Mouse (Mus musculus): ENCODE results near the gene Cacng4. TPM values are rescaled to one million over a fixed set of nuclear protein-coding genes. Genes with fewer than 3 reads are reported as not detected.

Cacng4 gene
- polyA plus RNA-seq, 1 experiment = not detected

DNA sequence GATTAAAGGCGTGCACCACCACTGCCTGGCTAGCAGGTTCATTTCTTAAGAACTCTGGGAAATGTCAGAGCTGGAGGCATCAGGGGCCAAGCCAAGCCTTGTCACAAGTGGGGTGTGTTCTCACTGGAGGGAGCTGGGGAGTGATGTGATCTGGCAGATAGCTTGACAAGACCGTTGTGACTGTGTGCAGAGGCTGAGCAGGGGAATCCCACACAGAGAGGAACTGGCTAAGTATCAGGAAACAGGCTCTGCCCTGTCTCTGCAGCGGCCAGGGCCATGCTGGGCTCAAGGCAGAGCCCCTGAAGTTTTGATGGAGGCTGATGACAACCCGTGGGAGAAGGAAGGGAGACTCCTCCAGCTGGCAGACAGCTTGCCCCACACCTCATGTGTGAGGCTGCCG is 11.8 kb downstream of the Cacng4 start:
- H3K4me3 ChIP-seq (replicated peaks) = no peak overlapping the region
- peaks cover 10% of the 10 kb centered on the region for H3K9me3 ChIP-seq (ENCODE audit: control insufficient read depth, low read length)
- H3K36me3 ChIP-seq (ENCODE audit: control insufficient read depth) = no peaks in the 10 kb centered on the region
- no peaks in the 10 kb centered on the region for H3K27me3 ChIP-seq (ENCODE audit: control insufficient read depth)
- H3K4me1 ChIP-seq (ENCODE audit: control insufficient read depth) = no peaks in the 10 kb centered on the region
- TF ChIP-seq GATA1 (IDR thresholded peaks at IDR 0.05; ENCODE audit: low read length) (no peak), TAL1 (IDR thresholded peaks at IDR 0.05; ENCODE audit: low read length) (no peak)

DNA sequence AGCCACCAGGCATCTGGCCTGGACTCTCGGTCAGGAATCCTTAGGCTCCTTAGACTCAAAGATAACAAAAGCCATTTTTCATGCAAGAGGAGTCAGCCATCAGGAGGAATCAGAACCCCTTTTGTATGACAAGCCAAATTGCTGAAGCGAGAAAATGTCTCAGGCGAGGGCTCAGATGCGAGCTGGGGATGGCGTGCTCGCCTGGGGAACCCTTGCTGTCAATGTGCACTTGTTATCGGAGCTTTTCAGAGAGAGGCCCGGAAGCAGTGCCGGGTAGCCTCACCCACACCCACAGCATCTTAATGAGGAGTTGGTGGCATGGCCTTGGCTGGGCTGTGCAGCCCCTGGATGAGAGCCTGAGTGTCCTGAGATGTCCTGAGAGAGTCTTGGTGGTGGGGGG is 15.5 kb downstream of the Cacng4 start:
- Histone ChIP-seq H3K4me1 (ENCODE audit: control insufficient read depth) (no peaks in the 10 kb centered on the region), H3K4me3 (replicated peaks) (no peak overlapping the region), H3K9me3 (ENCODE audit: control insufficient read depth, low read length) (peaks cover 1% of the 10 kb centered on the region), H3K27me3 (ENCODE audit: control insufficient read depth) (no peaks in the 10 kb centered on the region), H3K36me3 (ENCODE audit: control insufficient read depth) (no peaks in the 10 kb centered on the region)
- TF ChIP-seq TAL1 (IDR thresholded peaks at IDR 0.05; ENCODE audit: low read length) = no peak
- TF ChIP-seq GATA1 (IDR thresholded peaks at IDR 0.05; ENCODE audit: low read length) = no peak

DNA sequence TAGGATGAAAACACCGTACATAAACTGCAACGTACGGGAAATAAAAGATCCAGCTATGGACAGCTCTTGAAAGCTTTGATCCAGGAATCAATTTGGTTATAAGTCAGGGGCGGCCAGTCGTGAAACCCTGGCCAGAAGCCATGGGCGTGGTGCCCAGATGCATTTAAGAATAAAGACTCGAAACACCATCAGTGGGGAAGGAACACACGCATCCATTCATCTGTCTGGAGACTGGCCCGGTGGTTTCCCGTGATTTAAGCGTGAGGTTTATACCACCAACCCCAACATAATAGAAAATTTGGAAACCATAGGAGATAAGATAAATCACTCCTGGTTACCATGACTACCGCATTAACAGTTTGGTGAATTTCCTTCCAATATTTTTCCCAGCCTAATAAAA is 16.9 kb downstream of the Cacng4 start:
- no peaks in the 10 kb centered on the region for H3K4me1 ChIP-seq (ENCODE audit: control insufficient read depth)
- TF ChIP-seq TAL1 (IDR thresholded peaks at IDR 0.05; ENCODE audit: low read length) (no peak), GATA1 (IDR thresholded peaks at IDR 0.05; ENCODE audit: low read length) (no peak)
- no peaks in the 10 kb centered on the region for H3K27me3 ChIP-seq (ENCODE audit: control insufficient read depth)
- no peak overlapping the region for H3K4me3 ChIP-seq (replicated peaks)
- H3K36me3 ChIP-seq (ENCODE audit: control insufficient read depth) = no peaks in the 10 kb centered on the region
- no peaks in the 10 kb centered on the region for H3K9me3 ChIP-seq (ENCODE audit: control insufficient read depth, low read length)

DNA sequence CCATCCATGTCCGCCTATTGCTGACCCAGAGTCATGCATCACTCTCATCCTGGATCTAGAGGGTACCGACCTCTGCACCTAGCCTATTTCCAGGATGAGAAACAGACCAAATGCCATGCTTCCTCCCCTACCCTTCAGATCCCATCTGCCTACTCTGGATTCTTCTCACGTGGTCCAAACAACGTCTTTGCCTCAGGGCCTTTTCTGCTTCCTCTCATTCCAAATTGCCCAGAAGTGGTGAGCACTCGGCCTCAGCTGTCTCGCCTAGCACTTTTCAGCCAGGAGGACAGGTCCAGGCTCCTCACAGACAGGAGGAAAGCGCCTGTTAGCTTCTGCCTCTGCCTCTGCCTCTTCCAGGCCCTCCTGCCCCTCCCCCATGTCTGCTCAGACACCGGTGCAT is 21.0 kb downstream of the Cacng4 start:
- Histone ChIP-seq H3K9me3 (ENCODE audit: control insufficient read depth, low read length) (no peaks in the 10 kb centered on the region), H3K27me3 (ENCODE audit: control insufficient read depth) (no peaks in the 10 kb centered on the region), H3K4me1 (ENCODE audit: control insufficient read depth) (no peaks in the 10 kb centered on the region), H3K4me3 (replicated peaks) (no peak overlapping the region), H3K36me3 (ENCODE audit: control insufficient read depth) (no peaks in the 10 kb centered on the region)
- TF ChIP-seq TAL1 (IDR thresholded peaks at IDR 0.05; ENCODE audit: low read length) = no peak
- no peak for TF ChIP-seq GATA1 (IDR thresholded peaks at IDR 0.05; ENCODE audit: low read length)

DNA sequence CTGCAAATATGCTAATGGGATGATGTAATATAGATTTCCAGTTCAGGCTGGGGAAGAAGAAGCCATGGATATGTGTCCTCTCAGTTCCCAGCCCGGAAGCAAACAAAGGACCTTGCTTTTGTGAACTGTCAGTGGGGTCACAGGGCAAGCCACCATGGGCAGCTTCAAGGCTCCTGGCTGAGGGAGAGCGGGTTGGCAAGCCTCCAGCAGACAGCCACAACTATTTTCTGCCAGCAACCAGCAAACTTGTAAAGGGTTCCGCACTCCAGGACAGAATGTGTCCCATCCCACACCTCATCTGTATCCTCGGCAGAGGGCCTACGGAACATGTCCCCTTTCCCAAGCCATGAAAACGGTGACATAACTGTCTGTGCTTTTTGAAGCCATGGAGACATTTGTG is 22.4 kb downstream of the Cacng4 start:
- no peak for TF ChIP-seq TAL1 (IDR thresholded peaks at IDR 0.05; ENCODE audit: low read length)
- no peak for TF ChIP-seq GATA1 (IDR thresholded peaks at IDR 0.05; ENCODE audit: low read length)
- Histone ChIP-seq H3K36me3 (ENCODE audit: control insufficient read depth) (no peaks in the 10 kb centered on the region), H3K9me3 (ENCODE audit: control insufficient read depth, low read length) (no peaks in the 10 kb centered on the region), H3K4me3 (replicated peaks) (no peak overlapping the region), H3K4me1 (ENCODE audit: control insufficient read depth) (no peaks in the 10 kb centered on the region), H3K27me3 (ENCODE audit: control insufficient read depth) (no peaks in the 10 kb centered on the region)

DNA sequence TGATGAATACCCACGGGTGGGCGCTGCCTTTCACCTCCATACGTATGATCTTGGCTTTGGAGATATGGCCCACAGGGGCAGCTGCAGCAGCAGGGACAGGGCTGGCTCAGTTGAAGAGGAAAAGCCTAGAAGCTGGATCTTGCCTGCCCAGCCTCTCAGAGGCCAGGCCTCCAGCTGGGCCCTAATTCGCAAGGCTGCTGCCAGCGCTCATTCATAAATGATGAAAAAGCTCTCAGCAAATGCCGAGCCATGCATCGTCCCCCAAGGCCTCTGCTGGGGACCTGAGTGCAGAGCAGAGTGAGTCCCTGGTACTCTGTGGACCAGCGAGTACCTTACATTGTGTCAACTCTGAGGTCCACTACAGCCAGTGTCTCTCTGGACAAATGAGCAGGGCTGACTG is 26.0 kb downstream of the Cacng4 start:
- Histone ChIP-seq H3K4me3 (replicated peaks) (no peak overlapping the region), H3K4me1 (ENCODE audit: control insufficient read depth) (no peaks in the 10 kb centered on the region), H3K36me3 (ENCODE audit: control insufficient read depth) (no peaks in the 10 kb centered on the region), H3K27me3 (ENCODE audit: control insufficient read depth) (no peaks in the 10 kb centered on the region), H3K9me3 (ENCODE audit: control insufficient read depth, low read length) (no peaks in the 10 kb centered on the region)
- TF ChIP-seq TAL1 (IDR thresholded peaks at IDR 0.05; ENCODE audit: low read length) (no peak), GATA1 (IDR thresholded peaks at IDR 0.05; ENCODE audit: low read length) (no peak)

DNA sequence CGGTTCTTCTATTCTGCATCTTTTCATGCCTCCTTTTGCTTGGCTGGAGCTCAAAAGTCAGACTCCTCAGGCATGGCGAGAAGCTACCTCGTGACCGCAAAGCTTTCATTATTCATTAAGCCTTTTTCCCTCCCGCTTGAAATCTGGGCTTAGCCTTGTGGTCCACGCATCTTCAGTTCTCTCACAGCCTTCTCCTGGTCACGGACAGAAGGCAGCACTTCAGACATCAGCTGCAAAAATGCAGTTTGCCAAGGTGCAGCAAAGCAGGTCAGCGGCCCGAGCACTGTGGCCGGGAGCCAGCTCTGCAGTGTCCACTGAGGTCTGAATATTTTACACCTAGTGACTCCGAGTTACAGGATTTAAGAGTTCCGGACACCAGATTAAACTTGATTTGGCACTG is 27.4 kb downstream of the Cacng4 start:
- Histone ChIP-seq H3K4me3 (replicated peaks) (no peak overlapping the region), H3K4me1 (ENCODE audit: control insufficient read depth) (no peaks in the 10 kb centered on the region), H3K9me3 (ENCODE audit: control insufficient read depth, low read length) (no peaks in the 10 kb centered on the region), H3K36me3 (ENCODE audit: control insufficient read depth) (no peaks in the 10 kb centered on the region), H3K27me3 (ENCODE audit: control insufficient read depth) (no peaks in the 10 kb centered on the region)
- TF ChIP-seq TAL1 (IDR thresholded peaks at IDR 0.05; ENCODE audit: low read length) (no peak), GATA1 (IDR thresholded peaks at IDR 0.05; ENCODE audit: low read length) (no peak)

DNA sequence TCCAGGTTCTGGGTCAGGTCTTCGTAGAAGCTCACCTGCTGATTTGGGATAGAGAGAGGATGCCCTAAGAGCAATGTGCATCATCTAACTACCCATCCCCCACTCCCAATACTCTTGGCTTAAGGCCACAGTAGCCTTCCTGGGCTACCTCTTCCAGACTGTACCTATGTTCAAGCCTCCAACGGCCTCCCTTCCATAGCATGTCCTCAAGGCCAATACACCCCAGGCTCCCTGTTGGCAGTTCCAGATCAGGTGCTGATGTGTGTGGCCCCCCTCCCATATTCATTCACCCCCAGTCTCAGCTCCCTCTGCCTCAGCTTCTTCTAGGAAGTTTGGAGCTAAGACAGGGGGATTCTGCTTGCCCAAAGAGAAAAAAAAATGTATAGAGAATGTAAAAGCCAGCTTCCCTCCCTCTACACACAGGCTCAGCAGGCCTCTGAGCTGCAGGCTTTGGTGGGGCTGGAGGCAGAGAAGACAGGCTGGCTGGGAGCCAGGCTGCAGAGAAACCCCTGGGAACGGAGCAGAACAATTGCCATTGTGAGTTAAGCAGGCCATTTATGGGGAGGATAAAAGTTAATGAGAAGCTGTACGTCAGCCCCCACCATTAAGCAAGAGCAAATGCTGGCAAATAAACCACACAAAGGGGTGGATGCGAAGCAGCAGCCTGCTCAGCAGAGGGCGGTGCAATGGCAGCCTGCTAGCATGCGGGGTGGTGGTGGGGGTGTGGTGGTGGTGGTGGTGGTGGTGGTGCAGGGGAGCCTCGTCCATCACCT is 31.5 kb downstream of the Cacng4 start:
- TF ChIP-seq TAL1 (IDR thresholded peaks at IDR 0.05; ENCODE audit: low read length) (no peak), GATA1 (IDR thresholded peaks at IDR 0.05; ENCODE audit: low read length) (no peak)
- no peak overlapping the region for H3K4me3 ChIP-seq (replicated peaks)
- no peaks in the 10 kb centered on the region for H3K4me1 ChIP-seq (ENCODE audit: control insufficient read depth)
- no peaks in the 10 kb centered on the region for H3K9me3 ChIP-seq (ENCODE audit: control insufficient read depth, low read length)
- H3K27me3 ChIP-seq (ENCODE audit: control insufficient read depth) = no peaks in the 10 kb centered on the region
- no peaks in the 10 kb centered on the region for H3K36me3 ChIP-seq (ENCODE audit: control insufficient read depth)

DNA sequence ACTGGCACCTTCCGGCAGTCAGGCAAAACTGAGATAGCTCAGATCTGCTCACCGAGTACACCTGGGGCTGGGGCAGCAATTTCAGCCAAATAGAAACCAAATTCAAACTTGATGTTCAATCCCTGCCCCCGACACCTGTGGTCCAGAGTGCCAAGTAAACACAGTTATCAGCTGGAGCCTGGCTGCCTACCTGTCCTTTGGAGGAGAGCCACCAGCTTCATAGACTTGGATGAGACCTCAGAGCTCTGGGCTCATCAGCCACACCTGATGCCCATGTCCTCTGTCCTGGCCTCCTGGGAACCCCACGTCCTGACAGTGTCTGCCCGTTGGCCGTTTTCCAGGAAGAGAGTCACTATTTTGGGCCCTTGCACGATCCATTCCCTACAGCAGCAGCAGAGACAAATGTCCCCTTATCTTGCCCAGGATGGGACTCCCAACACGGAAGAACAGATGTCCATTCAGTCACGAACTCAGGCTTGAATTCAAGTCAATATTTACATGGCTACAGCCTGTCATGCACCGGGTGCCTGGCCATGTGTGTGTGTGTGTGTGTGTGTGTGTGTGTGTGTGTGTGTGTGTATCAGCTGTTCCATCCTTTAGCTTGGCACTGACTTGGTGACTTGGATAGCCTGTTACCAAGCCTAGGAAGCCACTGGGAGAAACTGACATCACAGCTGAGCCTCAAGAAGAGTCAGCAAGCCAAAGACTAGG is 32.4 kb downstream of the Cacng4 start:
- H3K9me3 ChIP-seq (ENCODE audit: control insufficient read depth, low read length) = no peaks in the 10 kb centered on the region
- no peaks in the 10 kb centered on the region for H3K36me3 ChIP-seq (ENCODE audit: control insufficient read depth)
- TF ChIP-seq TAL1 (IDR thresholded peaks at IDR 0.05; ENCODE audit: low read length) (no peak), GATA1 (IDR thresholded peaks at IDR 0.05; ENCODE audit: low read length) (no peak)
- no peaks in the 10 kb centered on the region for H3K4me1 ChIP-seq (ENCODE audit: control insufficient read depth)
- no peaks in the 10 kb centered on the region for H3K27me3 ChIP-seq (ENCODE audit: control insufficient read depth)
- no peak overlapping the region for H3K4me3 ChIP-seq (replicated peaks)
